In the genomic region with DNA sequence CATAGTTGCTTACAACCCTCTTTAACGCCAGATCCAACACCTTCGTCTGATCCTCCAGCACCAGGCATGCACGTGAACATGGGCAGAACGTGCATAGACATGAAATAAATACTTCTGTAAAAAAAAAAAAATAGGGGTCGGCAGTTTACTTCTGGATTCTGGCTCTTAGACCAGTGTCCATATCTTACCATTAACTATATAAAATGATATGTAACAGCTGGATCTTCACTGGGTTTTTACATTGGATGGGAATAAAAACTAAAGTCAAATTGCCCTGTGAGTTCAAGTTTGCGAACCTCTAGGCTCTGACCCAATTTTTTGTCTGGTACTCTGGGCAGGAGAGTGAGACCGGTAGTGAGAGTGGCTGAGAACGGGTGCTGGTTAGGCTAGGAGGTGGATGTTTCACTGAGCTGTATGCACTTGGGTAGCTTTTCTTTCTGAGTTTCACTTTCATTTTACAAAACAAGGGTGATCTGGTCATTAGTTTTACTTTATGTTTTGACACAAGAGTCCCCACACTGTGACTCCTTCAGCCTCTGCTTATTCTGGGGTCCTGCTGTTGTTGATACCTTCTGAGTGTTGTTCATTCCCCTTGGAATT, we compare ENCODE assay signal across 15 mouse cellular contexts. TPM values are rescaled to one million over a fixed set of nuclear protein-coding genes. Genes with fewer than 3 reads are reported as not detected.
DNase-seq lines count a peak whose midpoint lies in the region; ATAC-seq and TF ChIP-seq lines count a peak whose summit lies in the region.
"Had no signal": no experiment of that assay in that cellular context is flagged by ENCODE, and none has a peak within 500 bp of the region (broad histone marks: within the 10 kb centered on the region; RNA-seq: fewer than 3 reads in every experiment).

No protein-coding gene starts in this region.

- H3K27me3 ChIP-seq in heart, adult 2 months (ENCODE audit: control insufficient read depth, insufficient read depth, low read length): no peaks in the 10 kb centered on the region
- H3K27me3 ChIP-seq in neural tube, embryonic 12.5 days (replicated peaks): peaks cover 23% of the 10 kb centered on the region
- no peaks in the 10 kb centered on the region for H3K27me3 ChIP-seq in neural tube, embryonic 15.5 days (replicated peaks)
- peaks cover 5% of the 10 kb centered on the region; the same call in 1 of the 2 replicates for H3K27me3 ChIP-seq in hindbrain, embryonic 16.5 days (replicated peaks; ENCODE audit: control insufficient read depth, insufficient read depth, low read length)

- no peak for TF ChIP-seq EP300 in heart, adult 2 months (IDR thresholded peaks at IDR 0.05; ENCODE audit: insufficient read depth, low read depth, low read length)

- H3K4me2 ChIP-seq in neural tube, embryonic 12.5 days (replicated peaks): 0 out of 2 replicates have a peak overlapping the region, but pooled peaks have one; percentile 12
- H3K4me2 ChIP-seq in neural tube, embryonic 15.5 days: no peak overlapping the region
- no peak overlapping the region for H3K4me2 ChIP-seq in hindbrain, embryonic 16.5 days (ENCODE audit: low read length)

- H3K9ac ChIP-seq in heart, adult 2 months (ENCODE audit: low read depth, low read length): no peak overlapping the region
- H3K9ac ChIP-seq in neural tube, embryonic 12.5 days: no peak overlapping the region
- H3K9ac ChIP-seq in neural tube, embryonic 15.5 days (replicated peaks): no peak overlapping the region
- H3K9ac ChIP-seq in hindbrain, embryonic 16.5 days (ENCODE audit: low read depth, low read length): no peak overlapping the region
- H3K9ac ChIP-seq: embryonic facial prominence, embryonic 12.5 days; limb, embryonic 13.5 days had no signal

- H3K36me3 ChIP-seq in heart, adult 2 months (ENCODE audit: control insufficient read depth, insufficient read depth, low read length): no peaks in the 10 kb centered on the region; the same call in 1 of the 2 replicates
- H3K36me3 ChIP-seq in neural tube, embryonic 12.5 days: peaks cover 36% of the 10 kb centered on the region
- peaks cover 39% of the 10 kb centered on the region for H3K36me3 ChIP-seq in neural tube, embryonic 15.5 days
- peaks cover 16% of the 10 kb centered on the region; the same call in 1 of the 2 replicates for H3K36me3 ChIP-seq in hindbrain, embryonic 16.5 days (ENCODE audit: control insufficient read depth, insufficient read depth, low read length)

- intact Hi-C loops in heart, adult 2 months (cut with DNase I): loop anchor here (1.0 to 10.0 kb wide), 2 partner anchors 15 to 50 kb away; partner anchors contain the start of genes Asna1 and Trir
- intact Hi-C loops in heart, postnatal 25 days (cut with DNase I): loop anchor here (1.0 to 5.0 kb wide), 3 partner anchors 16 to 458 kb away; partner anchors contain the start of genes 4921524J17Rik, Hook2 and Ier2

- WGBS in heart, adult 2 months: 72% methylated on average over 8 of the region's 8 CpGs
- WGBS in neural tube, embryonic 12.5 days: 83% methylated on average over 8 of the region's 8 CpGs
- 80% methylated on average over 8 of the region's 8 CpGs for WGBS in neural tube, embryonic 15.5 days
- 84% methylated on average over 8 of the region's 8 CpGs for WGBS in hindbrain, embryonic 16.5 days

- no peak overlapping the region for H3K4me3 ChIP-seq in heart, adult 2 months
- no peak overlapping the region for H3K4me3 ChIP-seq in neural tube, embryonic 12.5 days
- no peak overlapping the region for H3K4me3 ChIP-seq in neural tube, embryonic 15.5 days (replicated peaks)
- no peak overlapping the region for H3K4me3 ChIP-seq in hindbrain, embryonic 16.5 days (ENCODE audit: low read length)
- H3K4me3 ChIP-seq: embryonic facial prominence, embryonic 12.5 days had no signal

- TF ChIP-seq POLR2A in heart, adult 2 months (IDR thresholded peaks at IDR 0.05; ENCODE audit: insufficient read depth, low read depth, low read length): 0 out of 2 replicates have a peak, but pooled peaks have one; percentile 8

- H3K4me1 ChIP-seq in heart, adult 2 months (ENCODE audit: control insufficient read depth, insufficient read depth, low read length): peaks cover 16% of the 10 kb centered on the region
- H3K4me1 ChIP-seq in neural tube, embryonic 12.5 days: peaks cover 54% of the 10 kb centered on the region
- peaks cover 69% of the 10 kb centered on the region for H3K4me1 ChIP-seq in neural tube, embryonic 15.5 days
- peaks cover 50% of the 10 kb centered on the region for H3K4me1 ChIP-seq in hindbrain, embryonic 16.5 days (ENCODE audit: control insufficient read depth, insufficient read depth, low read depth, low read length)

- H3K79me2 ChIP-seq in heart, adult 2 months (replicated peaks; ENCODE audit: control insufficient read depth, insufficient read depth, low read length): no peaks in the 10 kb centered on the region

- ATAC-seq in neural tube, embryonic 12.5 days (ENCODE audit: low FRiP score, low read depth): no peak
- no peak for ATAC-seq in neural tube, embryonic 15.5 days (ENCODE audit: low FRiP score)
- ATAC-seq in hindbrain, embryonic 16.5 days: no peak

- TF ChIP-seq CTCF in heart, adult 2 months (IDR thresholded peaks at IDR 0.05): no peak

- DNase-seq in heart, adult 2 months: no peak
- no peak for DNase-seq in heart, postnatal 25 days (ENCODE audit: low spot score)
- DNase-seq in c-Kit-positive CD71-positive TER-119-positive erythroid progenitor cells, embryonic 14.5 days (ENCODE audit: low spot score): peak; percentile 50
- DNase-seq in naive thymus-derived CD4-positive, alpha-beta T cell, adult 2 months (ENCODE audit: low read depth): peak; percentile 62
- DNase-seq in cerebellum, adult 11-12 months: no peak
- DNase-seq: layer of hippocampus, adult 9-11 months had no signal

- H3K27ac ChIP-seq in heart, adult 2 months: peak overlapping the region; percentile 99
- no peak overlapping the region for H3K27ac ChIP-seq in neural tube, embryonic 12.5 days
- H3K27ac ChIP-seq in neural tube, embryonic 15.5 days (replicated peaks): no peak overlapping the region
- H3K27ac ChIP-seq in hindbrain, embryonic 16.5 days (ENCODE audit: low read depth, low read length): no peak overlapping the region
- H3K27ac ChIP-seq: embryonic facial prominence, embryonic 12.5 days; limb, embryonic 13.5 days had no signal

- H3K9me3 ChIP-seq in neural tube, embryonic 12.5 days: no peaks in the 10 kb centered on the region
- H3K9me3 ChIP-seq in neural tube, embryonic 15.5 days (replicated peaks): no peaks in the 10 kb centered on the region
- no peaks in the 10 kb centered on the region for H3K9me3 ChIP-seq in hindbrain, embryonic 16.5 days (ENCODE audit: control insufficient read depth, low read length)
- H3K9me3 ChIP-seq: embryonic facial prominence, embryonic 12.5 days; heart, embryonic 10.5 days; limb, embryonic 13.5 days had no signal

RNA-seq across cellular contexts. Expression of gene Junb, which starts 3.9 kb away (rescaled TPM):
- 10 to 100 TPM; 10.4 to 19.0 TPM for total RNA-seq in heart, adult 2 months (2021)
- polyA plus RNA-seq in heart, adult 2 months (2012; rRNA removed): 13.1 and 17.3 TPM in 2 replicates
- 10 to 100 TPM; 13.8 to 17.2 TPM for total RNA-seq in heart, postnatal 25 days (2021)
- polyA plus RNA-seq in neural tube, embryonic 12.5 days (2016; fragmentation: Nextera tagmentation; extraction: Ambion mirVana): 9.9 TPM in 2 replicates
- polyA plus RNA-seq in neural tube, embryonic 15.5 days (2015; fragmentation: Nextera tagmentation; extraction: Ambion mirVana): 9.4 and 15.1 TPM in 2 replicates
- polyA plus RNA-seq in hindbrain, embryonic 16.5 days (2015; fragmentation: Nextera tagmentation; extraction: Ambion mirVana): 4.3 and 5.3 TPM in 2 replicates

RNA-seq across cellular contexts. Expression of gene Rnaseh2a, which starts 5.1 kb away (rescaled TPM):
- total RNA-seq in heart, adult 2 months (2021): 10 to 100 TPM; 38.1 to 50.5 TPM
- polyA plus RNA-seq in heart, adult 2 months (2012; rRNA removed): 33.7 and 46.3 TPM in 2 replicates
- 10 to 100 TPM; 45.2 to 48.2 TPM for total RNA-seq in heart, postnatal 25 days (2021)
- 78.4 and 85.2 TPM in 2 replicates for polyA plus RNA-seq in neural tube, embryonic 12.5 days (2016; fragmentation: Nextera tagmentation; extraction: Ambion mirVana)
- polyA plus RNA-seq in neural tube, embryonic 15.5 days (2015; fragmentation: Nextera tagmentation; extraction: Ambion mirVana): 55.0 and 81.5 TPM in 2 replicates
- polyA plus RNA-seq in hindbrain, embryonic 16.5 days (2015; fragmentation: Nextera tagmentation; extraction: Ambion mirVana): 55.8 and 57.5 TPM in 2 replicates

RNA-seq across cellular contexts. Expression of gene Prdx2, which starts 5.3 kb away (rescaled TPM):
- total RNA-seq in heart, adult 2 months (2021): 100 to 1,000 TPM; 591 to 662 TPM
- polyA plus RNA-seq in heart, adult 2 months (2012; rRNA removed): 464 and 584 TPM in 2 replicates
- 100 to 1,000 TPM; 650 to 659 TPM for total RNA-seq in heart, postnatal 25 days (2021)
- polyA plus RNA-seq in neural tube, embryonic 12.5 days (2016; fragmentation: Nextera tagmentation; extraction: Ambion mirVana): 1,247 and 1,331 TPM in 2 replicates
- 930 and 1,070 TPM in 2 replicates for polyA plus RNA-seq in neural tube, embryonic 15.5 days (2015; fragmentation: Nextera tagmentation; extraction: Ambion mirVana)
- polyA plus RNA-seq in hindbrain, embryonic 16.5 days (2015; fragmentation: Nextera tagmentation; extraction: Ambion mirVana): 1,040 and 1,063 TPM in 2 replicates

RNA-seq across cellular contexts. Expression of gene Gm49661, which starts 5.4 kb away (rescaled TPM):
- 1 to 10 TPM; 1.3 to 2.1 TPM for total RNA-seq in heart, adult 2 months (2021)
- polyA plus RNA-seq in heart, adult 2 months (2012; rRNA removed): not detected in 2 replicates
- total RNA-seq in heart, postnatal 25 days (2021): not detected
- polyA plus RNA-seq in neural tube, embryonic 12.5 days (2016; fragmentation: Nextera tagmentation; extraction: Ambion mirVana): not detected in 2 replicates
- not detected in 2 replicates for polyA plus RNA-seq in neural tube, embryonic 15.5 days (2015; fragmentation: Nextera tagmentation; extraction: Ambion mirVana)
- not detected in 2 replicates for polyA plus RNA-seq in hindbrain, embryonic 16.5 days (2015; fragmentation: Nextera tagmentation; extraction: Ambion mirVana)
- polyA plus RNA-seq: cerebellum, adult 2 months; embryonic facial prominence, embryonic 12.5 days; heart, embryonic 10.5 days; intestine, embryonic 14.5 days; limb, embryonic 13.5 days; midbrain, embryonic 16.5 days had no signal

RNA-seq across cellular contexts. Expression of gene Hook2, which starts 15.8 kb away (rescaled TPM):
- total RNA-seq in heart, adult 2 months (2021): 1 to 10 TPM; 2.0 TPM
- polyA plus RNA-seq in heart, adult 2 months (2012; rRNA removed): 2.3 and 2.4 TPM in 2 replicates
- 1 to 10 TPM; 2.0 to 2.1 TPM for total RNA-seq in heart, postnatal 25 days (2021)
- polyA plus RNA-seq in neural tube, embryonic 12.5 days (2016; fragmentation: Nextera tagmentation; extraction: Ambion mirVana): 17.6 and 18.2 TPM in 2 replicates
- 33.9 and 37.2 TPM in 2 replicates for polyA plus RNA-seq in neural tube, embryonic 15.5 days (2015; fragmentation: Nextera tagmentation; extraction: Ambion mirVana)
- polyA plus RNA-seq in hindbrain, embryonic 16.5 days (2015; fragmentation: Nextera tagmentation; extraction: Ambion mirVana): 37.9 and 39.6 TPM in 2 replicates

Comparison
In these comparisons a context has a peak if more than half of its experiments do, and no peak if none do; other contexts are left out.
1. DNase-seq: peak in c-Kit-positive CD71-positive TER-119-positive erythroid progenitor cells, embryonic 14.5 days (single experiment) and naive thymus-derived CD4-positive, alpha-beta T cell, adult 2 months (single experiment); none in heart, adult 2 months (0 of 2), heart, postnatal 25 days (single experiment) and cerebellum, adult 11-12 months (single experiment).